Comparison of ENCODE assay signal across 8 mouse cellular contexts in the genomic region with DNA sequence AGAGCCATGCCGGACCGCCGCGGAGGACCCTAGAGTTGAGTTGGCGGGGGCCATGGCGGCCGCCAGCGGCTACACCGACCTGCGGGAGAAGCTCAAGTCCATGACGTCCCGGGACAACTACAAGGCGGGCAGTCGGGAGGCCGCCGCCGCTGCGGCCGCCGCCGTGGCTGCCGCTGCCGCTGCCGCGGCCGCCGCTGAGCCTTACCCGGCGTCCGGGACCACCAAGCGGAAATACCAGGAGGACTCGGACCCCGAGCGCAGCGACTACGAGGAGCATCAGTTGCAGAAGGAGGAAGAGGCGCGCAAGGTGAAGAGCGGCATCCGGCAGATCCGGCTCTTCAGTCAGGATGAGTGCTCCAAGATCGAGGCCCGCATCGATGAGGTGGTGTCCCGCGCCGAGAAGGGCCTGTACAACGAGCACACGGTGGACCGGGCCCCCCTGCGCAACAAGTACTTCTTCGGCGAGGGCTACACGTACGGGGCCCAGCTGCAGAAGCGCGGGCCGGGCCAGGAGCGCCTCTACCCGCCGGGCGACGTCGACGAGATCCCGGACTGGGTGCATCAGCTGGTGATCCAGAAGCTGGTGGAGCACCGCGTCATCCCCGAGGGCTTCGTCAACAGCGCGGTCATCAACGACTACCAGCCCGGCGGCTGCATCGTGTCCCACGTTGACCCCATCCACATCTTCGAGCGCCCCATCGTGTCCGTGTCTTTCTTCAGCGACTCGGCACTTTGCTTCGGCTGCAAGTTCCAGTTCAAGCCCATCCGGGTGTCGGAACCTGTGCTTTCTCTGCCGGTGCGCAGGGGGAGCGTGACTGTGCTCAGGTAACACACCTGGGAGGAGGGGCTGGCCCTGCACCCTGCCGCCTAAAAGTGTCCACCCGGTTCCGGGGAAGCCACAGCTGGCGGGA. TPM values are rescaled to one million over a fixed set of nuclear protein-coding genes. Genes with fewer than 3 reads are reported as not detected.
DNase-seq lines count a peak whose midpoint lies in the region; ATAC-seq and TF ChIP-seq lines count a peak whose summit lies in the region.

No protein-coding gene starts in this region.

- peak overlapping the region; percentile 82 for H3K4me3 ChIP-seq in embryonic facial prominence, embryonic 13.5 days
- H3K4me3 ChIP-seq in heart, postnatal 0 days (ENCODE audit: low read depth, low read length) = peak overlapping the region; percentile 95
- H3K4me3 ChIP-seq in lung, embryonic 15.5 days = peak overlapping the region; percentile 89
- peak overlapping the region; percentile 96 for H3K4me3 ChIP-seq in neural tube, embryonic 15.5 days (replicated peaks)

- H3K4me2 ChIP-seq in embryonic facial prominence, embryonic 13.5 days = peak overlapping the region; percentile 95
- peak overlapping the region; percentile 99 for H3K4me2 ChIP-seq in heart, postnatal 0 days (ENCODE audit: low read depth, low read length)
- H3K4me2 ChIP-seq in lung, embryonic 15.5 days = peak overlapping the region; percentile 86
- peak overlapping the region; percentile 96 for H3K4me2 ChIP-seq in neural tube, embryonic 15.5 days

- DNase-seq in CD8-positive naive resting alpha-beta T cell, adult 2 months (ENCODE audit: low read depth in 2 of 2, low spot score in 2 of 2) = peak; percentile 31 to 48
- peak; percentile 50 for DNase-seq in adrenal gland, postnatal 25 days
- peak; percentile 37 for DNase-seq in heart, postnatal 0 days (ENCODE audit: low spot score)
- peak; percentile 56 to 67 for DNase-seq in kidney, postnatal 36 days
- DNase-seq in thymus, postnatal 10 days (ENCODE audit: low spot score in 2 of 2) = peak; percentile 54 to 62

- no peak for TF ChIP-seq EP300 in heart, postnatal 0 days (IDR thresholded peaks at IDR 0.05; ENCODE audit: low read depth)

- no peaks in the 10 kb centered on the region for H3K9me3 ChIP-seq in embryonic facial prominence, embryonic 13.5 days
- no peaks in the 10 kb centered on the region for H3K9me3 ChIP-seq in heart, postnatal 0 days (replicated peaks; ENCODE audit: control insufficient read depth, low read length)
- H3K9me3 ChIP-seq in lung, embryonic 15.5 days = no peaks in the 10 kb centered on the region
- H3K9me3 ChIP-seq in neural tube, embryonic 15.5 days (replicated peaks) = no peaks in the 10 kb centered on the region

- no peak for ATAC-seq in embryonic facial prominence, embryonic 13.5 days (ENCODE audit: insufficient number of reproducible peaks, insufficient read depth, low FRiP score, low TSS enrichment, low read depth)
- peak; percentile 18 for ATAC-seq in heart, postnatal 0 days (ENCODE audit: insufficient read depth, low read depth)
- no peak; the same call in 1 of the 2 replicates for ATAC-seq in lung, embryonic 15.5 days (ENCODE audit: borderline replicate concordance, extremely low read depth, low FRiP score, low TSS enrichment)
- ATAC-seq in neural tube, embryonic 15.5 days (ENCODE audit: low FRiP score) = no peak

- H3K27me3 ChIP-seq in embryonic facial prominence, embryonic 13.5 days = no peaks in the 10 kb centered on the region
- no peaks in the 10 kb centered on the region for H3K27me3 ChIP-seq in heart, postnatal 0 days (ENCODE audit: control insufficient read depth, insufficient read depth, low read length)
- H3K27me3 ChIP-seq in lung, embryonic 15.5 days = no peaks in the 10 kb centered on the region
- no peaks in the 10 kb centered on the region for H3K27me3 ChIP-seq in neural tube, embryonic 15.5 days (replicated peaks)

- peak overlapping the region; percentile 100 for H3K27ac ChIP-seq in embryonic facial prominence, embryonic 13.5 days
- peak overlapping the region; percentile 99 for H3K27ac ChIP-seq in heart, postnatal 0 days (ENCODE audit: low read depth)
- H3K27ac ChIP-seq in lung, embryonic 15.5 days = peak overlapping the region; percentile 100
- peak overlapping the region; percentile 99 for H3K27ac ChIP-seq in neural tube, embryonic 15.5 days (replicated peaks)

- H3K4me1 ChIP-seq in embryonic facial prominence, embryonic 13.5 days = peaks cover 43% of the 10 kb centered on the region
- H3K4me1 ChIP-seq in heart, postnatal 0 days (ENCODE audit: control insufficient read depth, insufficient read depth) = peaks cover 35% of the 10 kb centered on the region
- H3K4me1 ChIP-seq in lung, embryonic 15.5 days = peaks cover 43% of the 10 kb centered on the region
- H3K4me1 ChIP-seq in neural tube, embryonic 15.5 days = peaks cover 60% of the 10 kb centered on the region

- WGBS in embryonic facial prominence, embryonic 13.5 days = under 1% methylated on average over 93 of the region's 93 CpGs
- under 1% methylated on average over 75 of the region's 93 CpGs for WGBS in heart, postnatal 0 days
- under 1% methylated on average over 93 of the region's 93 CpGs for WGBS in lung, embryonic 15.5 days
- under 1% methylated on average over 93 of the region's 93 CpGs for whole genome bisulfite sequencing in neural tube, embryonic 15.5 days

- no peak for TF ChIP-seq CTCF in heart, postnatal 0 days (IDR thresholded peaks at IDR 0.05; ENCODE audit: low read depth)

- H3K36me3 ChIP-seq in embryonic facial prominence, embryonic 13.5 days = peaks cover 16% of the 10 kb centered on the region
- peaks cover 7% of the 10 kb centered on the region; the same call in 1 of the 2 replicates for H3K36me3 ChIP-seq in heart, postnatal 0 days (replicated peaks; ENCODE audit: control insufficient read depth, insufficient read depth, low read length)
- H3K36me3 ChIP-seq in lung, embryonic 15.5 days = peaks cover 12% of the 10 kb centered on the region; the same call in 1 of the 2 replicates
- peaks cover 6% of the 10 kb centered on the region; the same call in 1 of the 2 replicates for H3K36me3 ChIP-seq in neural tube, embryonic 15.5 days

- peak overlapping the region; percentile 95 for H3K9ac ChIP-seq in embryonic facial prominence, embryonic 13.5 days
- H3K9ac ChIP-seq in heart, postnatal 0 days (replicated peaks; ENCODE audit: low read depth, low read length) = peak overlapping the region; percentile 89
- peak overlapping the region; percentile 93 for H3K9ac ChIP-seq in lung, embryonic 15.5 days
- H3K9ac ChIP-seq in neural tube, embryonic 15.5 days (replicated peaks) = peak overlapping the region; percentile 85

RNA-seq across cellular contexts. Expression of gene Alkbh5, which starts 2.4 kb away (rescaled TPM):
- total RNA-seq in adrenal gland, postnatal 25 days (2021) = 114 and 126 TPM in 2 replicates
- 35.2 and 36.6 TPM in 2 replicates for polyA plus RNA-seq in embryonic facial prominence, embryonic 13.5 days (2015; fragmentation: Nextera tagmentation; extraction: Ambion mirVana)
- 51.3 and 68.8 TPM in 2 replicates for total RNA-seq in heart, postnatal 0 days (2014; rRNA removed; ENCODE audit: low replicate concordance)
- 33.5 and 34.9 TPM in 2 replicates for polyA plus RNA-seq in heart, postnatal 0 days (2015; fragmentation: Nextera tagmentation; extraction: Ambion mirVana)
- polyA plus RNA-seq in lung, embryonic 15.5 days (2015; fragmentation: Nextera tagmentation; extraction: Ambion mirVana) = 31.8 and 38.0 TPM in 2 replicates
- polyA plus RNA-seq in neural tube, embryonic 15.5 days (2015; fragmentation: Nextera tagmentation; extraction: Ambion mirVana) = 18.6 and 23.1 TPM in 2 replicates
